Mouse (Mus musculus): Measurements from ENCODE around the gene Ophn1. TPM values are rescaled to one million over a fixed set of nuclear protein-coding genes. Genes with fewer than 3 reads are reported as not detected.
A peak's percentile ranks its signal among the peaks of the same experiment; 100 is the strongest.

Ophn1 gene
- polyA plus RNA-seq, 1 experiment: 2.7 TPM

DNA sequence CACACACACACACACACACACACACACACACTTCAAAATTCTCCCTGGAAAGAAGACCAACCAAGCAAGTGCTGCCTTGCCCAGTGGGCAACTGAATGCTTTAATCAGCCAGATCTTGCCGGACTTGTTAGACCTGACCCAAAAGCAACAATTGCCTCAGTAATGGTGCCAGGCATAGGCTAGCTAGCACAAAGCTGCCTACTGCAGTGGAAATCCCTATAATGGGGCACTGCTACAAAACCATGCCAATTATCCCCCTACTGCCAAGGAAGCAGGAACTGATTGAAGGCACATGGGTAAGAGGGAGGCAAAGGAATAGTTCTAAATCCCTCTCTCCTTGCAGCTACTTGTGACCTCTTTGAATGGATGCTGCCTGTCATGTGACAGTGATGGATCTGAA is 18.8 kb downstream of the Ophn1 start:
- no peak overlapping the region for H3K27ac ChIP-seq (ENCODE audit: insufficient read depth, low read depth, low read length)
- 64% methylated on average over 1 of the region's 1 CpGs for WGBS
- TF ChIP-seq CTCF (conservative IDR thresholded peaks at IDR 0.05; ENCODE audit: insufficient read depth, insufficient read length, low read depth, low read length) (no peak), POLR2A (IDR thresholded peaks at IDR 0.05; ENCODE audit: low read depth, low read length) (no peak)
- H3K4me3 ChIP-seq (ENCODE audit: insufficient read depth, low read depth, low read length): no peak overlapping the region
- H3K27me3 ChIP-seq (replicated peaks; ENCODE audit: control insufficient read depth, insufficient read depth, low read length): no peaks in the 10 kb centered on the region
- H3K4me1 ChIP-seq (ENCODE audit: control insufficient read depth, insufficient read depth, low read length): no peaks in the 10 kb centered on the region
- DNase-seq: no peak
- no peaks in the 10 kb centered on the region for H3K36me3 ChIP-seq (ENCODE audit: control insufficient read depth, insufficient read depth, low read length)

DNA sequence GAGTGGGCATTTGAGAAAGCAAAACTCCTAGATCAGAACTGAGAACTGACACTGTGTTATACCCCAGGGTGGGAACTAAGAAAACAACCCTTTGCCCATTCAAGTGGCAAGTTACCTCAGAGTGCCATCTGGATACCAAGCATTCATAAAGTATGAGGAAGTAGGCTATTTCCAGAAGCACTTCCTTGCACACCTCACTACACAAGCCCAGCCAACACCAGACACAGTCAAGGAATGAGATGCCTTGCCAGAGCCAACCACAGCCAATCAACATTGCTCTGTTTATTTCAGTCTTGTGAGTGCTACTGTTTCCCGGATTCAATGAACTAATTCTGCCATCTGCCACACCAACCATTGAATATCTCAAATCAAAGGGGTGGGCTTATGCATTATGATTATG is 20.3 kb downstream of the Ophn1 start:
- no peaks in the 10 kb centered on the region for H3K4me1 ChIP-seq (ENCODE audit: control insufficient read depth, insufficient read depth, low read length)
- no peaks in the 10 kb centered on the region for H3K36me3 ChIP-seq (ENCODE audit: control insufficient read depth, insufficient read depth, low read length)
- H3K27me3 ChIP-seq (replicated peaks; ENCODE audit: control insufficient read depth, insufficient read depth, low read length): no peaks in the 10 kb centered on the region
- no peak overlapping the region for H3K27ac ChIP-seq (ENCODE audit: insufficient read depth, low read depth, low read length)
- TF ChIP-seq CTCF (conservative IDR thresholded peaks at IDR 0.05; ENCODE audit: insufficient read depth, insufficient read length, low read depth, low read length) (no peak), POLR2A (IDR thresholded peaks at IDR 0.05; ENCODE audit: low read depth, low read length) (no peak)
- no peak for DNase-seq
- no peak overlapping the region for H3K4me3 ChIP-seq (ENCODE audit: insufficient read depth, low read depth, low read length)
- 73% methylated on average over 1 of the region's 1 CpGs for WGBS

- no peak for DNase-seq
- no peaks in the 10 kb centered on the region for H3K27me3 ChIP-seq (replicated peaks; ENCODE audit: control insufficient read depth, insufficient read depth, low read length)
- whole genome bisulfite sequencing: 34% methylated on average over 2 of the region's 2 CpGs
Measured at GRCm38 (mm10) chrX:98869735-98870134, 21.1 kb downstream of the Ophn1 start.

DNA sequence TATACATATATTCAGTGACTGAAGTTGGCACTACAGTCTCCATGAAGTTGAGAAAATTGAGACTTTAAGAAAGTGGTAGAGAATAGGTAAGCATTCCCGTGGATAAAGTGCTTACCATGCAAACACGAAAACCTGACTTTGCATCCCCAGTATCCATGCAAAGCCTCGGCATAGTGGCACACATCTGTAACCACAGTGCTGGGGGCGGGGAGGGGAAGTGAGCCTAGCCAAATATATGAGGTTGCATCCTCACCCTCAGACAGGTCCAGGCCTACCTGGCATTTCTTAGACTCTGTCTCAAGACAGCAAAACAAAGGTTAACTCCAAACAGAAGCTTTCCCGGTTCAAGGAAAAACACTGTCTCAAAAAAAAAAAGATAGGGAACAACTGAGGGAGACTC is 21.7 kb downstream of the Ophn1 start:
- no peak overlapping the region for H3K4me3 ChIP-seq (ENCODE audit: insufficient read depth, low read depth, low read length)
- DNase-seq: no peak
- H3K4me1 ChIP-seq (ENCODE audit: control insufficient read depth, insufficient read depth, low read length): no peaks in the 10 kb centered on the region
- no peaks in the 10 kb centered on the region for H3K36me3 ChIP-seq (ENCODE audit: control insufficient read depth, insufficient read depth, low read length)
- no peak overlapping the region for H3K27ac ChIP-seq (ENCODE audit: insufficient read depth, low read depth, low read length)
- no peak for TF ChIP-seq CTCF (conservative IDR thresholded peaks at IDR 0.05; ENCODE audit: insufficient read depth, insufficient read length, low read depth, low read length)
- no peak for TF ChIP-seq POLR2A (IDR thresholded peaks at IDR 0.05; ENCODE audit: low read depth, low read length)
- H3K27me3 ChIP-seq (replicated peaks; ENCODE audit: control insufficient read depth, insufficient read depth, low read length): no peaks in the 10 kb centered on the region
- 63% methylated on average over 5 of the region's 5 CpGs for WGBS

More at GRCm38 (mm10) chrX:98869735-98870134, 21.1 kb downstream of the Ophn1 start:
- Histone ChIP-seq H3K4me3 (ENCODE audit: insufficient read depth, low read depth, low read length) (no peak overlapping the region), H3K4me1 (ENCODE audit: control insufficient read depth, insufficient read depth, low read length) (no peaks in the 10 kb centered on the region), H3K36me3 (ENCODE audit: control insufficient read depth, insufficient read depth, low read length) (no peaks in the 10 kb centered on the region), H3K27ac (ENCODE audit: insufficient read depth, low read depth, low read length) (no peak overlapping the region)
- TF ChIP-seq CTCF (conservative IDR thresholded peaks at IDR 0.05; ENCODE audit: insufficient read depth, insufficient read length, low read depth, low read length) (no peak), POLR2A (IDR thresholded peaks at IDR 0.05; ENCODE audit: low read depth, low read length) (no peak)

DNA sequence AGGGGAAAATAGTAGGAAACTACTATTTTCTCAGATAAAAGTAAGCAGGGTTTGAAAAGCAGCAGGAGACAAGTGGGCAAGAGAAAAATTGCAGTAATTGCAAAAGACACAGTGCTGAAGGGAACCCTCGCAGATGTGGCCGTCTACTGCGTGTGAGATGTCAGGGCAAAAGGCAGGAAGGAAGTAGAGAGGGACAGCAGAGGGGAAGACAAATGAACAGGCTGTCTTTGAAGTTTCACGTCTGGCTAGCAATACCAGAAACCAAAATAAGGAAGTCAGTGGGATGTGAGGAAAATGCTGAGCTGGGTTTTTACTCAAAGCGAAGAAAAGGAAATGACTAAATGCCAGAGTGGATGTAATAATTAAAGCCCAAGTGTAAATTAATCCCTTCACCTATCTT is 30.7 kb downstream of the Ophn1 start:
- H3K4me1 ChIP-seq (ENCODE audit: control insufficient read depth, insufficient read depth, low read length): no peaks in the 10 kb centered on the region
- TF ChIP-seq CTCF (conservative IDR thresholded peaks at IDR 0.05; ENCODE audit: insufficient read depth, insufficient read length, low read depth, low read length): no peak
- no peak for TF ChIP-seq POLR2A (IDR thresholded peaks at IDR 0.05; ENCODE audit: low read depth, low read length)
- no peaks in the 10 kb centered on the region for H3K36me3 ChIP-seq (ENCODE audit: control insufficient read depth, insufficient read depth, low read length)
- WGBS: 47% methylated on average over 5 of the region's 5 CpGs
- H3K27me3 ChIP-seq (replicated peaks; ENCODE audit: control insufficient read depth, insufficient read depth, low read length): no peaks in the 10 kb centered on the region
- no peak overlapping the region for H3K4me3 ChIP-seq (ENCODE audit: insufficient read depth, low read depth, low read length)
- DNase-seq: peak; percentile 11
- H3K27ac ChIP-seq (ENCODE audit: insufficient read depth, low read depth, low read length): no peak overlapping the region

- TF ChIP-seq CTCF (conservative IDR thresholded peaks at IDR 0.05; ENCODE audit: insufficient read depth, insufficient read length, low read depth, low read length) (no peak), POLR2A (IDR thresholded peaks at IDR 0.05; ENCODE audit: low read depth, low read length) (no peak)
- WGBS: 87% methylated on average over 2 of the region's 2 CpGs
- no peak overlapping the region for H3K27ac ChIP-seq (ENCODE audit: insufficient read depth, low read depth, low read length)
- DNase-seq: no peak
- no peaks in the 10 kb centered on the region for H3K4me1 ChIP-seq (ENCODE audit: control insufficient read depth, insufficient read depth, low read length)
- H3K36me3 ChIP-seq (ENCODE audit: control insufficient read depth, insufficient read depth, low read length): no peaks in the 10 kb centered on the region
- H3K4me3 ChIP-seq (ENCODE audit: insufficient read depth, low read depth, low read length): no peak overlapping the region
- H3K27me3 ChIP-seq (replicated peaks; ENCODE audit: control insufficient read depth, insufficient read depth, low read length): no peaks in the 10 kb centered on the region
Measured at GRCm38 (mm10) chrX:98856046-98856445, 34.8 kb downstream of the Ophn1 start.

DNA sequence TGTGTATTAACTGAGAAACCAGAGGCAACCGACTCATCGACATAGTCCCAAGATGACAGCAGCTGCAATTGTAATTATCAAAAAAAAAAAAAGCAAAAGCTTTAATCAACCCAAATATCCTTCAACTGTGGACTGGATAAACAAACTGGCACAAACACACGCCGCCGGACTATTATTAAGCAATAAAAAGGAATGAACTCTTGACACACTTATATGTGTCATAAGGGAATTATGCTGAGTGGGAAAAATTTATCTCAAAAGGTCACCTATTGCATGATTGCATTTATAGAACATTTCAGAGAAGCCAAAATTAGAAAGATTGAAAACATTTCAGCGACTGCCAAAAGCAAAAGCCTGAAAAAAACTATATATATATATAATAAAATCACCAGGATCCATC is 40.0 kb downstream of the Ophn1 start:
- no peak for TF ChIP-seq CTCF (conservative IDR thresholded peaks at IDR 0.05; ENCODE audit: insufficient read depth, insufficient read length, low read depth, low read length)
- Histone ChIP-seq H3K27ac (ENCODE audit: insufficient read depth, low read depth, low read length) (no peak overlapping the region), H3K4me1 (ENCODE audit: control insufficient read depth, insufficient read depth, low read length) (no peaks in the 10 kb centered on the region), H3K36me3 (ENCODE audit: control insufficient read depth, insufficient read depth, low read length) (no peaks in the 10 kb centered on the region), H3K4me3 (ENCODE audit: insufficient read depth, low read depth, low read length) (no peak overlapping the region), H3K27me3 (replicated peaks; ENCODE audit: control insufficient read depth, insufficient read depth, low read length) (no peaks in the 10 kb centered on the region)
- no peak for DNase-seq
- 72% methylated on average over 6 of the region's 6 CpGs for WGBS

DNA sequence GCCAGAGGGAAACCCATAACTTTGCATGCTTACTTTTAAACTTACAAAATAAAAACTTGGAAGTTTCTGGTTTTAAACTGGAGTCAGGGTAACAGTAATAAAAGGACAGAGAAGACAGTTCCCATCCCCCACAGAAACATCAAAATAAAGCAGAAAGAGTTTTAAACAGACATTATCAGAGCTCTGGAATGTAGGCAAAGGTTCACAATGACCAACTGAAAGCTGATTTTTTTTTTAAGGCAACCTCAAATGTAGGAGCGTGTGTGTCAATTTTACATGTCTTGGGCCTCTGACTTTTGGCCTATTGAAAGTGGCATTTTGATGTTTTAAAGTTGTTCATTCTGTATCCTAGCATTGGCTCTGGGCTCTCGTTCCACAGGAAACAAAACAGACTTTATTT is 49.2 kb downstream of the Ophn1 start:
- H3K4me3 ChIP-seq (ENCODE audit: insufficient read depth, low read depth, low read length): no peak overlapping the region
- WGBS: 40% methylated on average over 2 of the region's 2 CpGs
- no peaks in the 10 kb centered on the region for H3K36me3 ChIP-seq (ENCODE audit: control insufficient read depth, insufficient read depth, low read length)
- no peak for DNase-seq
- no peak overlapping the region for H3K27ac ChIP-seq (ENCODE audit: insufficient read depth, low read depth, low read length)
- no peaks in the 10 kb centered on the region for H3K4me1 ChIP-seq (ENCODE audit: control insufficient read depth, insufficient read depth, low read length)
- TF ChIP-seq POLR2A (IDR thresholded peaks at IDR 0.05; ENCODE audit: low read depth, low read length) (no peak), CTCF (conservative IDR thresholded peaks at IDR 0.05; ENCODE audit: insufficient read depth, insufficient read length, low read depth, low read length) (no peak)
- H3K27me3 ChIP-seq (replicated peaks; ENCODE audit: control insufficient read depth, insufficient read depth, low read length): no peaks in the 10 kb centered on the region
